Mouse (Mus musculus): ENCODE measurements around the gene Barhl2. TPM values are rescaled to one million over a fixed set of nuclear protein-coding genes. Genes with fewer than 3 reads are reported as not detected.

Gene Barhl2
- polyA plus RNA-seq, 1 experiment from 2014 or later, result 0.14 TPM

DNA sequence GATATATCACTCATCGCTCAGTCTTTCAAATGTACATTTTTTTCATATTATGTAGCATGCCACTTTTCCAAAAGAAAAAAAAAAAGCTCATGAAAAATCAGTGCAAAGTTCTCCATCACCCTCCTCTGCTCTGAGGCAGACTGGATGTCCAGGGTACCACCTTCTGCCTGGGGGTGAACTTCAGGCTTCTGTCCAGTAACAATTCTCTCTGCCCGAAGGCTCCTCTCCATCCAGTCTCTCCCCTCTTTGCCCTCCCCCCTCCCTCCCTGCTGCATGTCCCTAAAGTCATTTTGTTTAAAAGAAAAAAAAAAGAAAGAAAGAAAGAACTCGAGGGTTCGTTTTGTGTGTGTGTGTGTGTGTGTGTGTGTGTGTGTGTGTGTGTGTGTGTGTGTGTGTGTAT lies 5.3 kb downstream of the Barhl2 start:
- peaks cover 100% of the 10 kb centered on the region for H3K27me3 ChIP-seq (replicated peaks; ENCODE audit: low read depth, poor library complexity, severe bottlenecking)
- H3K4me3 ChIP-seq, result no peak overlapping the region
- H3K9me3 ChIP-seq, result no peaks in the 10 kb centered on the region
- H3K36me3 ChIP-seq (replicated peaks), result no peaks in the 10 kb centered on the region
- no peak overlapping the region for H3K27ac ChIP-seq (replicated peaks)
- 5% methylated on average over 4 of the region's 4 CpGs for WGBS
- DNase-seq (ENCODE audit: low spot score), result no peak
- H3K4me1 ChIP-seq, result peaks cover 12% of the 10 kb centered on the region

- H3K27ac ChIP-seq (replicated peaks), result no peak overlapping the region
- no peaks in the 10 kb centered on the region for H3K36me3 ChIP-seq (replicated peaks)
- peak overlapping the region; percentile 25; the same call in 1 of the 2 replicates for H3K4me3 ChIP-seq
- H3K4me1 ChIP-seq, result peaks cover 12% of the 10 kb centered on the region
- H3K27me3 ChIP-seq (replicated peaks; ENCODE audit: low read depth, poor library complexity, severe bottlenecking), result peaks cover 100% of the 10 kb centered on the region
- DNase-seq (ENCODE audit: low spot score), result peak; percentile 68
- no peaks in the 10 kb centered on the region for H3K9me3 ChIP-seq
- WGBS, result under 1% methylated on average over 32 of the region's 32 CpGs
Measured at GRCm38 (mm10) chr5:106451681-106452440, 6.1 kb downstream of the Barhl2 start.

DNA sequence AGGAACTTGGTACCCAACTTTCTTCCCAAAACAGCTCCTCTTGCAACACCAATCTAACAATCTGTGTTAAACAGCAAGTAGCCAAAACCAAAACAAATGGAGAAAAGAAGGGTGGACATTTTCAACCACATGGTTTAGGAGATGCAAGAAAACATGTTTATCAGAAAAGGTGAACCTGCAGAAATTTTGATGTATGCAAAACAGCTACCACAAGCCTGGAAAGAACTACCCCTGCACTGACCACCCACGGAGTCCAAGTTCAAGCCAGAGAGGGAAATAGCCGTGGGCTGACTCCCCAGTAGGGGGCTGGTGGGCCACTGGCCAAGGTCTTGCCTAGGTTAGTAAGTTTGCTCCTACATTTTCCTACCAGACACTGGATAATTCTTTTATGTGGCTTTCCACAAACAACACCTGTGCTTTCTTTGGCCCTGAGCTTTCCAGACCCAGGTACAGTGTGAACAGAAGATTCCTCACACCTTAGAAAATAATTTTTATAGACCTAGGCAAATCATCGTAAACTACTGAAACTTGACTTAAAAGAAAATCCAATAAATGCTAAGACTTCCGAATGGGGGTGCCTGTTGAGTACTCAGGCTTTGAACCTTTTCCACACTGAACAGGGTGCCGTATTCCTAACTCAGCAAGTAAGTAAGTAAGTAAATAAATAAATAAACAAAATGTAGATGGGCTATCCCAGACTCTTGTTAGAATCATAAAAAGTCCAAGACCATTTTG lies 7.4 kb downstream of the Barhl2 start:
- H3K4me1 ChIP-seq, result peaks cover 15% of the 10 kb centered on the region
- H3K9me3 ChIP-seq, result no peaks in the 10 kb centered on the region
- H3K27me3 ChIP-seq (replicated peaks; ENCODE audit: low read depth, poor library complexity, severe bottlenecking), result peaks cover 100% of the 10 kb centered on the region
- DNase-seq (ENCODE audit: low spot score), result peak; percentile 30
- H3K27ac ChIP-seq (replicated peaks), result no peak overlapping the region
- no peaks in the 10 kb centered on the region for H3K36me3 ChIP-seq (replicated peaks)
- H3K4me3 ChIP-seq, result no peak overlapping the region
- 8% methylated on average over 5 of the region's 5 CpGs for WGBS

- Histone ChIP-seq H3K36me3 (replicated peaks) (no peaks in the 10 kb centered on the region), H3K9me3 (no peaks in the 10 kb centered on the region), H3K4me3 (no peak overlapping the region), H3K27ac (replicated peaks) (no peak overlapping the region), H3K4me1 (peaks cover 15% of the 10 kb centered on the region), H3K27me3 (replicated peaks; ENCODE audit: low read depth, poor library complexity, severe bottlenecking) (peaks cover 100% of the 10 kb centered on the region)
- 14% methylated on average over 4 of the region's 4 CpGs for WGBS
- peak; percentile 18 for DNase-seq (ENCODE audit: low spot score)
Measured at GRCm38 (mm10) chr5:106449720-106450425, 8.1 kb downstream of the Barhl2 start.

GRCm38 (mm10) chr5:106448798-106449125 lies 9.2 kb downstream of the Barhl2 start:
- no peak overlapping the region for H3K4me3 ChIP-seq
- H3K27ac ChIP-seq (replicated peaks), result no peak overlapping the region
- 2% methylated on average over 6 of the region's 6 CpGs for WGBS

GRCm38 (mm10) chr5:106447951-106448797 lies 9.8 kb downstream of the Barhl2 start:
- peak; percentile 44 for DNase-seq (ENCODE audit: low spot score)
- peaks cover 10% of the 10 kb centered on the region for H3K4me1 ChIP-seq
- H3K4me3 ChIP-seq, result no peak overlapping the region
- H3K27me3 ChIP-seq (replicated peaks; ENCODE audit: low read depth, poor library complexity, severe bottlenecking), result peaks cover 95% of the 10 kb centered on the region
- H3K27ac ChIP-seq (replicated peaks), result no peak overlapping the region
- no peaks in the 10 kb centered on the region for H3K9me3 ChIP-seq
- WGBS, result 3% methylated on average over 50 of the region's 50 CpGs
- no peaks in the 10 kb centered on the region for H3K36me3 ChIP-seq (replicated peaks)

More at GRCm38 (mm10) chr5:106448798-106449125, 9.2 kb downstream of the Barhl2 start:
- Histone ChIP-seq H3K9me3 (no peaks in the 10 kb centered on the region), H3K4me1 (peaks cover 15% of the 10 kb centered on the region), H3K36me3 (replicated peaks) (no peaks in the 10 kb centered on the region), H3K27me3 (replicated peaks; ENCODE audit: low read depth, poor library complexity, severe bottlenecking) (peaks cover 100% of the 10 kb centered on the region)
- peak; percentile 61 for DNase-seq (ENCODE audit: low spot score)

DNA sequence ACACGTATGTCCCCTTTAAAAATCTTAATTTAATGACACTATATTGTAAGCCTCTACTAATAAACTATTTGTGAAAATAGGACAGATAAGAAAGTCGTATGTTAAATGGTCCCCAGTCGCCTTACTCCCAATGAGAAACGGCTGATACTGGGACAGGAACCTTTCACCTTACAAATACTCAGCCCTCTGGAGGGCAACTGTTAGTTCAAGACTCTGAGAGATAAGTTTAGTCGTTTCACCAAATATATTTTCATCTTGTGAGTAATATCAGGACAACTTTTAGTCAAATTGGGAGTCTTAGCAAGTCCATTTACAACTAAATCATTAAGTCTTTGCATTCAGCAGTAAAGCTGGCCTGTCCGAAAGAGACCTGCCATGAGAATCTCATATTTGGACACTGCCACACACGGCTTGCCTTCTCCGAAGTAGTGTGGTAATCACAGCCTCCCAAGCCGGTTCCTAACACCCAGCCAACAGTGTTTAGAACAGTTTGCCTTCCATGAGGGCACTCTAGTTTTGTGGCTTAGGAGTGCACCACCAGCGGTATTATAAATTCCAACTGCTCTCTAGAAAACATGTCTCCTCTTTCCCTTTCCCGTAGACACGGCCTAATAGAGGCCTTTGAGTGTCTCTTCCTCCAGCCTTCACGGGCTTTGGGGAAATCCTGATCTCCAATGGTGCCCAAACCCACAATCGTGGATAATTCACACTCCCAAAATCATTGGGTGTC lies 10.7 kb downstream of the Barhl2 start:
- H3K27me3 ChIP-seq (replicated peaks; ENCODE audit: low read depth, poor library complexity, severe bottlenecking), result peaks cover 86% of the 10 kb centered on the region
- H3K9me3 ChIP-seq, result no peaks in the 10 kb centered on the region
- no peak overlapping the region for H3K27ac ChIP-seq (replicated peaks)
- no peak overlapping the region for H3K4me3 ChIP-seq
- H3K4me1 ChIP-seq, result peaks cover 8% of the 10 kb centered on the region
- no peaks in the 10 kb centered on the region for H3K36me3 ChIP-seq (replicated peaks)
- 30% methylated on average over 14 of the region's 14 CpGs for WGBS
- DNase-seq (ENCODE audit: low spot score), result peak; percentile 19

GRCm38 (mm10) chr5:106446593-106446992 lies 11.4 kb downstream of the Barhl2 start:
- WGBS, result 3% methylated on average over 8 of the region's 8 CpGs
- H3K27ac ChIP-seq (replicated peaks), result no peak overlapping the region
- no peaks in the 10 kb centered on the region for H3K9me3 ChIP-seq
- H3K36me3 ChIP-seq (replicated peaks), result no peaks in the 10 kb centered on the region
- H3K4me1 ChIP-seq, result peaks cover 3% of the 10 kb centered on the region
- no peak overlapping the region for H3K4me3 ChIP-seq
- peak; percentile 52 for DNase-seq (ENCODE audit: low spot score)
- peaks cover 82% of the 10 kb centered on the region for H3K27me3 ChIP-seq (replicated peaks; ENCODE audit: low read depth, poor library complexity, severe bottlenecking)

DNA sequence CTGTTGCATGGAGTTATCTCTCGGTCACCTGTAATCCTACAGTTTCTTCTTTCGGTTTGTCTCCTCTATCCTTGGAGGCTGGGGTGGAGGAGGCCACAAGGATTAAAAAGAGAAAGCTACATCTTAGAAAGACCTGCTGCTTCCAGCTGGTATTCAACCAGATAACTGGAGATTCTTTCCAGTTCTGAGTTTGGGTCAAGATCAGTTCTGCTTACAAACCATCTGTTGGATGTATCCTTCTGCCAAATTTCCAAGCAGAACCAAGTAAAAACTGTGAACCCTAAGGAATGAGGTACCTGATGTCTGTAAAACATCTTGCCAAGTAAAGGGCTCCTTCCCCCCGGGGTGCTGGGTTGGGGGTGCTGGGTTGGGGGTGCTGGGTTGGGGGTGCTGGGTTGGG lies 12.3 kb downstream of the Barhl2 start:
- peaks cover 3% of the 10 kb centered on the region for H3K4me1 ChIP-seq
- no peaks in the 10 kb centered on the region for H3K36me3 ChIP-seq (replicated peaks)
- 80% methylated on average over 3 of the region's 3 CpGs for WGBS
- H3K4me3 ChIP-seq, result no peak overlapping the region
- H3K27me3 ChIP-seq (replicated peaks; ENCODE audit: low read depth, poor library complexity, severe bottlenecking), result peaks cover 73% of the 10 kb centered on the region
- no peaks in the 10 kb centered on the region for H3K9me3 ChIP-seq
- no peak overlapping the region for H3K27ac ChIP-seq (replicated peaks)
- DNase-seq (ENCODE audit: low spot score), result no peak

GRCm38 (mm10) chr5:106438916-106439315 lies 19.1 kb downstream of the Barhl2 start:
- Histone ChIP-seq H3K4me3 (no peak overlapping the region), H3K27me3 (replicated peaks; ENCODE audit: low read depth, poor library complexity, severe bottlenecking) (peaks cover 9% of the 10 kb centered on the region), H3K4me1 (no peaks in the 10 kb centered on the region), H3K27ac (replicated peaks) (no peak overlapping the region), H3K36me3 (replicated peaks) (no peaks in the 10 kb centered on the region), H3K9me3 (no peaks in the 10 kb centered on the region)
- no peak for DNase-seq (ENCODE audit: low spot score)
- WGBS, result 94% methylated on average over 7 of the region's 7 CpGs

DNA sequence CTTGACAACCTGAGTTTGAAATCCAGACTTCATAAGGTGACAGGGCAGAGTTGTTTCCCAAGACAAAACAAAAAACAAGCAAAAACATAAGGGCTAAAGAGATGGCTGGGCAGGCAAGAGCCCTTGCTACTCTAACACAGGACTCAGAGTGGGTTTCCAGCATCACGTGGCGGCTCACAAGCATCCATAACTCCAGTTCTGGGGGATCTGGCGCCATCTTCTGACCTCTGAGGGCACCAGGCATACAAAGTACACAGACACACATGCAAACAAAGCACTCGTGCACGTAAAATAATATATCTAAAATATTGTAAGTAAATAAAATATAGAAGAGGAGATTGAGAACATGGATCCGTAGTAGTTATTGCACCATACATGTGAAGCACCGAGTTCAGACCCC lies 31.9 kb downstream of the Barhl2 start:
- Histone ChIP-seq H3K4me3 (no peak overlapping the region), H3K9me3 (no peaks in the 10 kb centered on the region), H3K4me1 (no peaks in the 10 kb centered on the region), H3K27me3 (replicated peaks; ENCODE audit: low read depth, poor library complexity, severe bottlenecking) (peaks cover 1% of the 10 kb centered on the region; the same call in 1 of the 2 replicates), H3K27ac (replicated peaks) (no peak overlapping the region), H3K36me3 (replicated peaks) (no peaks in the 10 kb centered on the region)
- 77% methylated on average over 7 of the region's 7 CpGs for WGBS
- DNase-seq (ENCODE audit: low spot score), result no peak

Measured in embryonic facial prominence, embryonic 10.5 days (tissue).